Mouse (Mus musculus) stomach, embryonic 14.5 days (tissue): ENCODE data around the gene Fem1a. TPM values are rescaled to one million over a fixed set of nuclear protein-coding genes. Genes with fewer than 3 reads are reported as not detected.

Experiments used
- ATAC-seq: fragments of 200-750 bp; cut with Nextera tagmentation; 2 replicates; pipeline ENCODE4 v1.8.0; 2017; ENCODE audit warnings: low read depth, moderate TSS enrichment; ENCODE audit not compliant: insufficient number of reproducible peaks, insufficient read depth, low FRiP score
- H3K27ac ChIP-seq: fragments of 300-500 bp; sonication (generic); 2 replicates; pipeline ENCODE4 v1.5.1; 2014; ENCODE audit warnings: mild to moderate bottlenecking, low read length, moderate library complexity, mixed read lengths
- H3K27me3 ChIP-seq: fragments of 300-500 bp; sonication (generic); 2 replicates; pipeline ENCODE4 v1.6.1; 2014; ENCODE audit warnings: low read length, control low read depth, mixed read lengths; ENCODE audit not compliant: control insufficient read depth, insufficient read depth
- H3K36me3 ChIP-seq: fragments of 300-500 bp; sonication (generic); 2 replicates; pipeline ENCODE4 v1.6.1; 2014; ENCODE audit warnings: mild to moderate bottlenecking, control low read depth, low read length, moderate library complexity, mixed read lengths; ENCODE audit not compliant: control insufficient read depth, insufficient read depth
- H3K4me1 ChIP-seq: fragments of 300-500 bp; sonication (generic); 2 replicates; pipeline ENCODE4 v1.6.1; 2014; ENCODE audit warnings: low read length, control low read depth, mixed read lengths; ENCODE audit not compliant: control insufficient read depth, insufficient read depth
- H3K4me2 ChIP-seq: fragments of 300-500 bp; sonication (generic); replicated peaks from 2 replicates; pipeline ENCODE4 v1.6.1; 2014; ENCODE audit warnings: low read depth, low read length, control low read depth
- H3K4me3 ChIP-seq: fragments of 300-500 bp; sonication (generic); 2 replicates; pipeline ENCODE4 v1.5.1; 2014; ENCODE audit warnings: low read depth, low read length, control low read depth
- H3K9ac ChIP-seq: fragments of 300-500 bp; sonication (generic); replicated peaks from 2 replicates; pipeline ENCODE4 v1.6.1; 2014; ENCODE audit warnings: low read depth, mild to moderate bottlenecking, control low read depth, low read length, moderate library complexity, mixed read lengths
- H3K9me3 ChIP-seq: fragments of 300-500 bp; sonication (generic); 2 replicates; pipeline ENCODE4 v1.6.1; 2016; ENCODE audit warnings: low read depth, low read length, control low read depth; ENCODE audit not compliant: control insufficient read depth
- WGBS: fragments of 180-500 bp; shearing (Covaris S2); extraction: QIAGEN DNeasy Blood & Tissue Kit; methylation state at CpG from one replicate; pipeline ENCODE4 v1.1.7; 2014; 5-methylcytosine and 5-hydroxymethylcytosine counted together
- microRNA counts: library from miRNA; unstranded; fragments of <30 nt; microRNA quantifications from one replicate; lab custom pipeline; 2016
- microRNA-seq: library from miRNA; unstranded; fragments of <30 nt; microRNA quantifications from one replicate; pipeline ENCODE4, GENCODE M21; 2016
- polyA plus RNA-seq: library from polyadenylated mRNA; unstranded; fragments of >200 nt; fragmentation: Nextera tagmentation; extraction: Ambion mirVana; gene quantifications from 2 replicates; pipeline ENCODE4 v1.2.1, GENCODE M21; 2014

The Fem1a gene
- polyA plus RNA-seq, 1 experiment from 2014 or later: 13.5 TPM

GRCm38 (mm10) chr17:56305156-56305555 lies 48.5 kb downstream of the Fem1a start:
- Histone ChIP-seq H3K27me3 (no peaks in the 10 kb centered on the region), H3K27ac (no peak overlapping the region), H3K9me3 (no peaks in the 10 kb centered on the region), H3K9ac (peak overlapping the region; percentile 78), H3K4me1 (peaks cover 34% of the 10 kb centered on the region), H3K4me2 (peak overlapping the region; percentile 98), H3K4me3 (peak overlapping the region; percentile 76), H3K36me3 (peaks cover 25% of the 10 kb centered on the region)
- ATAC-seq: no peak
- 19% methylated on average over 9 of the region's 9 CpGs for WGBS

- no peaks in the 10 kb centered on the region for H3K9me3 ChIP-seq
- no peak overlapping the region for H3K27ac ChIP-seq
- peak overlapping the region; percentile 76; the same call in 1 of the 2 replicates for H3K4me3 ChIP-seq
- no peak overlapping the region for H3K9ac ChIP-seq
- H3K27me3 ChIP-seq: no peaks in the 10 kb centered on the region
- WGBS: 57% methylated on average over 8 of the region's 8 CpGs
- peak overlapping the region; percentile 98 for H3K4me2 ChIP-seq
- peaks cover 34% of the 10 kb centered on the region for H3K4me1 ChIP-seq
- ATAC-seq: no peak
- peaks cover 31% of the 10 kb centered on the region for H3K36me3 ChIP-seq
These were observed 49.2 kb downstream of the Fem1a start for GRCm38 (mm10) chr17:56305826-56306225.

- Histone ChIP-seq H3K9ac (no peak overlapping the region), H3K4me1 (peaks cover 28% of the 10 kb centered on the region), H3K4me2 (no peak overlapping the region; the same call in 1 of the 2 replicates), H3K36me3 (peaks cover 47% of the 10 kb centered on the region), H3K9me3 (no peaks in the 10 kb centered on the region), H3K4me3 (no peak overlapping the region), H3K27ac (peak overlapping the region; percentile 66; the same call in 1 of the 2 replicates), H3K27me3 (no peaks in the 10 kb centered on the region)
- ATAC-seq: no peak
- 53% methylated on average over 6 of the region's 6 CpGs for WGBS
These were observed 51.5 kb downstream of the Fem1a start for GRCm38 (mm10) chr17:56308088-56308487.

DNA sequence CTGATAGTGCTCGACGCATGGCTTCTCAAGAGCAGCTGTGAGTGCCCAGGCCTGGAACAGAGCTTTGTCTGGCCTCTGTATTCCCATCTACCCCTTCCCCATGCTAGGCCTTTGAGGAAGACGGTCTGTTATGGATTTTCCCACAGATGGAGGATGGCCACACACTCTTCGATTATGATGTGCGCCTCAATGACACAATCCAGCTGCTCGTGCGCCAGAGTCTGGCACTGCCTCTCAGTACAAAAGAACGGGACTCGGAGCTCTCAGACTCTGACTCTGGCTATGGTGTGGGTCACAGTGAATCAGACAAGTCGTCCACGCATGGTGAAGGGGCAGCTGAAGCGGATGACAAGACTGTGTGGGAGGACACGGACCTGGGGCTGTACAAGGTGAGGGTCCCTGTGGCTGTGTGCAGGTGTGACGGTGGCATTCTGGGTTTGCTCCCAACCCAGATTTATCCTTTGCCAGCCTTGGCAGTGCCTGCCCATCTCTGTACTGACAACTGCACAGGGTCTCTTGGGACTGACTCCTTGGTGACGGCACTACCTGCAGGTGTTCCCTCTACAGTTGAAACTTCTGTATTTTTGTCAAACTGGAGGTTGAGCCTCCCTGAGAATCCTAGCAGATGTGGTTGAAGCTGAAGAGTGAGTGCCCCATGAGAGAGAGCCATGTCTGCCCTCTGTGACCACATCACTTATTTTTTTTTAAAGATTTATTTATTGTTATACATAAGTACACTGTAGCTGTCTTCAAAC lies 52.8 kb downstream of the Fem1a start:
- Histone ChIP-seq H3K36me3 (peaks cover 53% of the 10 kb centered on the region), H3K4me2 (no peak overlapping the region), H3K4me1 (peaks cover 28% of the 10 kb centered on the region), H3K4me3 (no peak overlapping the region), H3K9me3 (no peaks in the 10 kb centered on the region), H3K27ac (no peak overlapping the region), H3K27me3 (no peaks in the 10 kb centered on the region), H3K9ac (no peak overlapping the region)
- ATAC-seq: no peak
- WGBS: 75% methylated on average over 15 of the region's 15 CpGs

MicroRNAs encoded within 50 kb of the gene (microRNA counts, 519-probe panel; counts per million panel counts)
- 2,347 counts per million, percentile 37 among the panel's probes with 10 or more counts for microRNA mmu-miR-7b (lab: Ali Mortazavi, UCI)

Small RNA genes within 50 kb of the gene (microRNA-seq; reads per million reads assigned to microRNA genes)
- 531 reads per million, percentile 66 among the genes with 10 or more reads in this experiment for gene Mir7b

Other genes with a start within 250 kb of the Fem1a start
- gene Sh3gl1, start 220.2 kb upstream of the Fem1a start, polyA plus RNA-seq: 127 and 136 TPM in 2 replicates
- gene Chaf1a, start 216.4 kb upstream of the Fem1a start, polyA plus RNA-seq: 19.2 and 19.6 TPM in 2 replicates
- 41.5 and 41.9 TPM in 2 replicates for gene Ubxn6, start 181.8 kb upstream of the Fem1a start, polyA plus RNA-seq
- 94.8 and 96.5 TPM in 2 replicates for gene Hdgfl2, start 177.2 kb upstream of the Fem1a start, polyA plus RNA-seq
- gene Plin4, start 147.0 kb upstream of the Fem1a start, polyA plus RNA-seq: 0.15 and 0.27 TPM in 2 replicates
- gene Plin5, start 139.2 kb upstream of the Fem1a start, polyA plus RNA-seq: 0.53 and 0.64 TPM in 2 replicates
- 0.18 TPM in 1 of 2 replicates, not detected in the other for gene Lrg1, start 134.8 kb upstream of the Fem1a start, polyA plus RNA-seq
- 1.1 and 1.3 TPM in 2 replicates for gene Sema6b, start 116.5 kb upstream of the Fem1a start, polyA plus RNA-seq
- 13.3 and 13.7 TPM in 2 replicates for gene Tnfaip8l1, start 94.3 kb upstream of the Fem1a start, polyA plus RNA-seq
- gene Mydgf, start 72.9 kb upstream of the Fem1a start, polyA plus RNA-seq: 94.7 and 96.3 TPM in 2 replicates
- gene Dpp9, start 37.9 kb upstream of the Fem1a start, polyA plus RNA-seq: 30.2 and 30.5 TPM in 2 replicates
- gene Ticam1, start 20.0 kb downstream of the Fem1a start, polyA plus RNA-seq: 7.0 and 8.1 TPM in 2 replicates
- 70.1 and 76.6 TPM in 2 replicates for gene Plin3, start 36.1 kb downstream of the Fem1a start, polyA plus RNA-seq
- gene Arrdc5, start 43.5 kb downstream of the Fem1a start, polyA plus RNA-seq: not detected in 2 replicates
- 77.6 and 85.2 TPM in 2 replicates for gene Uhrf1, start 46.5 kb downstream of the Fem1a start, polyA plus RNA-seq
- 28.9 and 34.9 TPM in 2 replicates for gene Kdm4b, start 69.3 kb downstream of the Fem1a start, polyA plus RNA-seq
- gene Ptprs, start 219.7 kb downstream of the Fem1a start, polyA plus RNA-seq: 111 and 115 TPM in 2 replicates